Mouse (Mus musculus) small intestine, adult 2 months (tissue): Measurements from ENCODE around the gene Nsdhl. TPM values are rescaled to one million over a fixed set of nuclear protein-coding genes. Genes with fewer than 3 reads are reported as not detected.

Source experiments
- H3K27ac ChIP-seq: fragments of 200-500 bp; 2 replicates; pipeline ENCODE4 v1.5.1; 2012; ENCODE audit warnings: low read depth, low read length, control low read depth, inconsistent platforms; ENCODE audit not compliant: insufficient read depth
- H3K27me3 ChIP-seq: fragments of 200-500 bp; 2 replicates; pipeline ENCODE4 v1.6.1; 2012; ENCODE audit warnings: mild to moderate bottlenecking, moderate library complexity, low read length, inconsistent platforms; ENCODE audit not compliant: control insufficient read depth, insufficient read depth
- H3K36me3 ChIP-seq: fragments of 200-500 bp; 2 replicates; pipeline ENCODE4 v1.6.1; 2012; ENCODE audit warnings: mild to moderate bottlenecking, low read length, control low read depth, inconsistent platforms; ENCODE audit not compliant: control insufficient read depth, insufficient read depth
- H3K4me1 ChIP-seq: fragments of 200-500 bp; 2 replicates; pipeline ENCODE4 v1.6.1; 2012; ENCODE audit warnings: low read length, inconsistent platforms, mixed read lengths; ENCODE audit not compliant: control insufficient read depth, insufficient read depth, insufficient read length
- H3K4me3 ChIP-seq: fragments of 200-500 bp; 2 replicates; pipeline ENCODE4 v1.5.1; 2012; ENCODE audit warnings: low read depth, mild to moderate bottlenecking, control low read depth, inconsistent platforms, low read length, moderate library complexity
- CTCF ChIP-seq: fragments of 200-500 bp; IDR thresholded peaks from 2 replicates; pipeline ENCODE4 v1.5.1; 2012; ENCODE audit warnings: low read depth, mild to moderate bottlenecking, control low read depth, inconsistent platforms, low read length, moderate library complexity, mixed read lengths; ENCODE audit not compliant: insufficient replicate concordance, insufficient read length; ENCODE audit errors: extremely low read depth
- POLR2A ChIP-seq: fragments of 200-500 bp; IDR thresholded peaks from 2 replicates; pipeline ENCODE4 v1.6.1; 2012; ENCODE audit warnings: low read depth, mild to moderate bottlenecking, control low read depth, inconsistent platforms, low read length, moderate library complexity
- WGBS: fragments of 180-500 bp; shearing (Covaris S2); methylation state at CpG from one replicate; pipeline ENCODE4 v1.1.7; 2018; 5-methylcytosine and 5-hydroxymethylcytosine counted together
- polyA plus RNA-seq: library from polyadenylated mRNA; depleted of rRNA; stranded (reverse); fragments of >200 nt; gene quantifications from 2 replicates; pipeline ENCODE4 v1.2.3, GENCODE M21; 2012

Nsdhl gene
- polyA plus RNA-seq, 1 experiment: 7.2 TPM

DNA sequence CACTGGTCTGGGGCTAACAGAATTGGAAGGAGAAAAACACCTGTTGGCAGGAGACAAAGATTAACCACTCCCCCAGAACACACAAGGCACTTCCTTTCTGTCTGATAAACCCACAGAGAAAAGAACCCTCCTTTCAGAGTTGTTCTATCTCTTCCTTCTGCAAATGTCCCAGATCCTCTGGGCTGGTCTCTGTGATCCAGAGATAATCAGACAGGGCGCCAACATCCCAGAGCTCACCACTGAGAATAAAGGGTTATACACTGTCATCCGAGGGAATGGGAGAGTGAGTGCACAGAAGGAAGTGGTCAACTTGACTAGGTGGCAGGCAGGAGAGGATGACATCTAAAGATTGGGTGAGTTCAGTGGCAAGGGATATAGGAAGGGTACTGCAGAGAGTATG is 67.2 kb downstream of the Nsdhl start:
- 72% methylated on average over 2 of the region's 2 CpGs for WGBS
- no peaks in the 10 kb centered on the region for H3K36me3 ChIP-seq
- H3K4me3 ChIP-seq: no peak overlapping the region
- H3K27ac ChIP-seq: no peak overlapping the region
- TF ChIP-seq POLR2A (no peak), CTCF (no peak)
- H3K4me1 ChIP-seq: no peaks in the 10 kb centered on the region
- no peaks in the 10 kb centered on the region for H3K27me3 ChIP-seq

DNA sequence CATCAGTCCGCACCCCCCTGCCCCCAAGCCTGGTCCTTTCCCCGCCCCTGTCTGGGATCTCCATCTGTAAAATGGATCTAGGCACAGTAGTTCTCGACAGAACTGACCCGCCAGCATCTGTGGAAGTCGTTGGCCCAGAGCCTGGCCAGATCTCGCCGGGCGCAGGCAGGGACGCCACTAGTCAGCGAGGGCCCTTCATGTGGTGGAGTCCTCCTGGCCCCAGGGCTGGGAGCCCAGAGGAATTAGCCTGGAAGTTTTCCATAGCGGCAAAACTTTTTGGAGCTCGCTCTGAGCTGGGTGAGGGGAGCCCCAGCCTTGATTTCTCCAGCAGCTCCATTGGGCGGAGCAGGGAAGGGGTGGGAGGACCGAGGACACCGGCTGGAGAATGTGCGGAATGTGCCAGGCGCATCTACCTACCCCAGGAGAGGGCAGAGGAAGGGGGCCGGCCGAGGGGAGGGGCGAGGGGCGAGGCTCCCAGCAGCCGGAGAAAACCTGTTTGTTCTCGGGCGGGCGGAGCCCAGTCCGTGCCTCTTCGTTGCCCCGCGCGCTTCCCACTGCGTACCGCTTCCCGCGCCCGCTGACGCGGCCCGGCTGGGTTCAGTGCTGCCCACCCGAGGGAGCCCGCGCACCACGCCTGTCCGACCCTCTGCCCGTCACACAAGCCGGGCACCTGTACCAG is 68.6 kb downstream of the Nsdhl start, which contains the start of gene Zfp185:
Gene Zfp185 (plus strand): TSS at position 499 of the 679 bp plus-strand sequence.
- Histone ChIP-seq H3K4me1 (no peaks in the 10 kb centered on the region), H3K27ac (no peak within 1 kb of the TSS), H3K36me3 (no peaks in the 10 kb centered on the region), H3K27me3 (no peaks in the 10 kb centered on the region), H3K4me3 (peak within 1 kb of the TSS; percentile 52)
- WGBS: 13% methylated on average over 42 of the region's 45 CpGs
- TF ChIP-seq POLR2A: no peak
- TF ChIP-seq CTCF: no peak

- no peak for TF ChIP-seq POLR2A
- TF ChIP-seq CTCF: no peak
- H3K36me3 ChIP-seq: no peaks in the 10 kb centered on the region
- no peaks in the 10 kb centered on the region for H3K4me1 ChIP-seq
- 20% methylated on average over 14 of the region's 14 CpGs for WGBS
- H3K27me3 ChIP-seq: no peaks in the 10 kb centered on the region
- H3K4me3 ChIP-seq: peak overlapping the region; percentile 52
- H3K27ac ChIP-seq: no peak overlapping the region
Measured at GRCm38 (mm10) chrX:72987520-72987905, 69.2 kb downstream of the Nsdhl start.

DNA sequence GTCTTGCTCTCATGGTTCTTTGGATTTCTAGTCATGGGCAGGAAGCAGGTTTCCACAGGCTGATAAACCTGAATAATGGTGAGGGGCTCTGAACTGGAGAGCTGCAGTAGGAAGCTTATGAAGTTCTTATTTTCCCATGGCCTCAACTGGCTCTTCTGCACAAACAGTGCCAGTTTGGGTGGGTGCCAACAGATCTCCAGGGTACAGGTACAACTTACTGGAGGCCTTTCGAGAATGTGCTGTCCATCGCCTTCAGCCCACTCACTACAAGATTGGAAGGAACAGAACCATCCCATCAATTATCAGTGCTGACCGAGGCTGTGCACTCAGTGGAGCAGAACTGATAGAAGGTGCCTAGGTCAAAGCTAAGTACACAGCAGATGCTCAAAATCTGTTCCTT is 70.1 kb downstream of the Nsdhl start:
- no peak for TF ChIP-seq CTCF
- no peak for TF ChIP-seq POLR2A
- no peaks in the 10 kb centered on the region for H3K27me3 ChIP-seq
- H3K36me3 ChIP-seq: no peaks in the 10 kb centered on the region
- no peaks in the 10 kb centered on the region for H3K4me1 ChIP-seq
- 87% methylated on average over 3 of the region's 3 CpGs for WGBS
- no peak overlapping the region for H3K27ac ChIP-seq
- no peak overlapping the region for H3K4me3 ChIP-seq

- TF ChIP-seq CTCF (no peak), POLR2A (no peak)
- H3K27ac ChIP-seq: no peak overlapping the region
- WGBS: 71% methylated on average over 3 of the region's 3 CpGs
- H3K4me1 ChIP-seq: no peaks in the 10 kb centered on the region; the same call in 1 of the 2 replicates
- H3K27me3 ChIP-seq: no peaks in the 10 kb centered on the region
- no peak overlapping the region for H3K4me3 ChIP-seq
- no peaks in the 10 kb centered on the region for H3K36me3 ChIP-seq
Measured at GRCm38 (mm10) chrX:72990581-72990980, 72.2 kb downstream of the Nsdhl start.

DNA sequence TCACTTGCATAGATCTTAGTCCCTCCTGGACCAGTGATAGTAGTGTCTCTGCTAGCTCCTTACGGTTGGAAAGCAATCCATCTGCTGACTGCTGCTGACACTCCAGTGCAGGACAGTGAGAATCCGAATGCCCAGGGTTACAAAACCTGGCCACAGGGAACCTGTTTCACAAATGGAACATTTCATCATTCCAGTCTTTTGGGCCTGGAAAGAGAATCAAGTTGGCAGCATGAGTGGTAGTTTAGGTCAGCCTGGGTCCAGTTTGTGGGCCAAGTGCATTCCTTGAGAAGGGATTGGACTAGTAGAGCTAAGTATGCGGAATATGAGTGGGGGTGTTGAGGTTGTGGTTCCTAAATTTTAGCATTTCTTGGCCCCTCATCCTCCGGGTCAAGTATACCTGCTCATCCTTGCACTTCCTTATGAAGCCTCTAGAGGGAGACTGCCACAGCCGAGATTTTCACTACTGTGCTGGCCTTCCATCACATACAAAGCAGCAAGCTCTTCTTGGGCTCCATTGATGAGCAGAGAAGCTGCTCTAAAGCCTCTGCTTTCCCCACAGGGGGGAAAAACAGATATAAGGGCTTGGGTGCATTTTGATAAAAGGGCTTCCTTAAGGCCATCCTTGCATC is 74.0 kb downstream of the Nsdhl start:
- no peak overlapping the region for H3K4me3 ChIP-seq
- WGBS: 51% methylated on average over 5 of the region's 5 CpGs
- H3K36me3 ChIP-seq: no peaks in the 10 kb centered on the region
- TF ChIP-seq POLR2A: no peak
- TF ChIP-seq CTCF: peak; percentile 35; the same call in 1 of the 2 replicates
- peaks cover 2% of the 10 kb centered on the region; the same call in 1 of the 2 replicates for H3K4me1 ChIP-seq
- H3K27me3 ChIP-seq: no peaks in the 10 kb centered on the region
- H3K27ac ChIP-seq: no peak overlapping the region

- Histone ChIP-seq H3K27ac (peak overlapping the region; percentile 49), H3K4me3 (no peak overlapping the region), H3K4me1 (peaks cover 8% of the 10 kb centered on the region; the same call in 1 of the 2 replicates), H3K36me3 (no peaks in the 10 kb centered on the region), H3K27me3 (no peaks in the 10 kb centered on the region)
- 25% methylated on average over 3 of the region's 3 CpGs for WGBS
- TF ChIP-seq POLR2A (no peak), CTCF (no peak)
Measured at GRCm38 (mm10) chrX:72995542-72995941, 77.2 kb downstream of the Nsdhl start.
